Mouse (Mus musculus) A20 (cell line): ENCODE results near the gene Atxn1l.

Experiments used
- DNase-seq: peaks from one replicate; pipeline ENCODE4 v3.0.0-alpha.2; 2011; ENCODE audit warnings: low read depth, low spot score

Atxn1l gene

DNA sequence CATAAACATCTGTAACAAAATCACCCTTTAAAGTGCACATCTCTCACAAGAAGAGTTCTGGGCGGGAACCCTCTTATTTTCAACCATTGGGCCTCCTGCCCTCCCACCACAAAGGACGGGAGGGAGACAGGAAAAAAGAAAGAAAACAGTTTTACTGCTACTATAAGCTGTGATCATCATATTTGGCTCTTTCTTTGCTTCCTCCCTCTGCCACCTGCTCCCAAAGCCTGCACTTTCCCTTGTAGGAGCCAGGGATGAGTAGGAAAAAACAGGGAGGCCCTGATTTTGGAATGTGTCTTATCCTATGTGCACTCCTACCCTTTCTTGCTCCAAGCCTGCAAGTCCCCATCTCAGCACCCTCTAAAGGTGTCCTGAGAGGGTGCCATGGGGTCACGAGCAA, 6.5 kb downstream of the Atxn1l start:
- no peak for DNase-seq

DNA sequence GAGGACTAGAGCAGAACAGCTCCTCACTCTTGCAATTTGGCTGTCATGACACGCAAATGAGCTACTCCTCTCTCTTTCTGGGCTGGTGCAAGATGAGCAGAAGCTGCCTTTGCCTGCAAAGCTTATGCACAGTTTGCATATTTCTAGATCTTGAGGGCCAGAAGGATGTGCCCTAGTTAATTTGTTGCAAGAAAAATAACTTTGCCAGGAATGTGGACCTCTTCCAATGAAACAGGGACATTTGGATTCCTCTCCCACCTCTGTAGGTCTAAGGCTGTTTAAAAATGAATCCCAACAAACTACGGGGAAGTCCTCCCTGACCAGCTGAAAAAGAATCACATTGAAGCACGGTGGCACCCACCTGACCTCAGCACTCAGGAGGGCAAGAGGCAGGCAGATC, 12.4 kb downstream of the Atxn1l start:
- DNase-seq, result no peak

DNA sequence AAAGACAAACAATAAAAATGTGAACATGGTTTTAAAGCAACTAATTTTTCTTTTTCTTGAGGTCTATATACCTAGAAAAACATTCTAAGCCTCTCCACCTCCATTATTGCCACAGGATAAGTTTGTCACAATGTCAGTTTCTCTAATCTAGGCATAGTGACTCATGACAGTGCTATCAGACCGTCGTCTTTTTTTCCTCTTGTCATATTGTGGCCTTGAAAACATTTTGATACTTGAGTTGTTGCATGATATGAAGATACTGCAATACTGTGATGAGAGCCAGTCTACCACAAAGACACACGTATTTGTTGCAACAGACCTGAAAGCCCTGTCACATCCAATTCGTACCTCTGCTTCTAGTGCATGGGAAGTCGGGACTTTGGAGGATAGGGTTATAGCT, 22.6 kb downstream of the Atxn1l start:
- no peak for DNase-seq

DNA sequence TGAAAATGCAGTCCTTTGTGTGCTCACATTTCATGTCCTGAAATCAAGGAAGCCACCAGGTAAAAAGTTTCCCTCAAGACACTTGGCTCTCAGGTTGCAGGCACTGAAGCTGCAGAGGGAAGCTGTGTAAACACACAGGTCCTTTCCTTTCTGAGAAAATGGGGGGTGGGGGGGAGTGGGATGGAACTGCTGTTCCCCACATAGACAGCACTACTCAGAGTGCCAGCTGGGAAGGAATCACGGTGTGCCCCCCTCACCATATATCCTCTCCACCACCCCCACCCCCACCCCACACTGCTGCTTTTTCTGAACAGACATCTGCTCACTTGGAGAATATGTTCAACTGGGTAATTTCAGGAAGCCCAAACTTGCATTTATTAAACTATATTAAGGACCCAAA, 25.0 kb downstream of the Atxn1l start:
- DNase-seq, result no peak

GRCm38 (mm10) chr8:109707921-109708320, 29.6 kb downstream of the Atxn1l start:
- no peak for DNase-seq

DNA sequence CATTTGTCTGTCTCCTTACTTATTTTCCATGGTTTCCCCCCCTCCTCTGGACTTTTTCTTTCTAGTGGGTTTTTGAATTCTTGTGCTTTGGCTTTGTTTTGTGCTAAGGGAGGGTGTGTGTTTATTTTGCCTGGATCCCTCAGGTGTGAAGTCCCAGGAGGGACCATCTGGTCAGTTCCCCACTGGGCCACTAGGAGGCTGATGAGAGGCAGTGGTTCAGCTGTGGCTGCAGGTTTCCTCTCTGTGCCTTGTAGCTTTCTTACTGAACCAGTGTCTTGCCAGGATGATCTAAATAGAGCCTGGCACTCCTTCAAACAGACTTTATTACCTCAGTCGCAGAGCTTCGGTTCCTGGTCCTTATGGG, 30.7 kb downstream of the Atxn1l start:
- peak; percentile 90 for DNase-seq

- DNase-seq, result peak; percentile 58
Measured at GRCm38 (mm10) chr8:109706076-109706873, 31.3 kb downstream of the Atxn1l start.

- peak; percentile 97 for DNase-seq
Measured at GRCm38 (mm10) chr8:109705320-109706075, 32.0 kb downstream of the Atxn1l start, which contains the start of gene Zfp821. Gene Zfp821 (plus strand): TSS chr8:109705546.

GRCm38 (mm10) chr8:109704565-109705319, 32.8 kb downstream of the Atxn1l start:
- peak; percentile 63 for DNase-seq

DNA sequence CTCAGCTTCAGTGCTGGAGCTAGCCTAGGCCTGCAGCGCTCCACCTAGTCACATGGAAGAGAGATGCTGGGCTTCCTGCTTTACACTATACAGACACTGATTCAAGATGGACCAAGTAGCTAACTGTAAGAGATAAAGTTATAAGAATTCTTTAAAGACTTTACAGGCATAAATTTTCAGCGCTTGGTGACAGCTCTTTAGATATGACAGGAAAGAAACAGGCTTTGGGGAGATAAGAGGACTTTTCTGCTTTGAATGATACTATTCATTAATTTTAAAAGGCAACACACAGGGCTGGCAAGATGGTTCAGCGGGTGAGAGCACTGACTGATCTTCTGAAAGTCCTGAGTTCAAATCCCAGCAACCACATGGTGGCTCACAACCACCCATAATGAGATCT, 39.1 kb downstream of the Atxn1l start:
- DNase-seq, result no peak

DNA sequence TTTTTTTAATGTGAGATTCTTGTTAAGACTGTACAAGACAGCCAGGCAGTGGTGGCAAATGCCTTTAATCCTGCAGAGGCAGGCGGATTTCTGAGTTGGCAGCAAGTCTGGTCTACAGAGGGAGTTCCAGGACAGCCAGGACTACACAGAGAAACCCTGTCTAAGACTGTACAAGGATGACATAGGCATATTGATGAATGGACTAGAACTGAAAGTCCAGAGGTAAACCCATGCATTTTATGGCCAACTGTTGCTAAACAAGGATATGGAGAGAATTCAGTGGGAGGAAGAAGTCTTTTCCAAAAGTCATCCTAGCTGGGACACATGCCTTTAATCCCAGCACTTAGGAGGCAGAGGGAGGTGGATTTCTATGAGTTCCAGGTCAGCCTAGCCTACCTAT, 39.8 kb downstream of the Atxn1l start:
- no peak for DNase-seq

- no peak for DNase-seq
Measured at GRCm38 (mm10) chr8:109694154-109694553, 43.4 kb downstream of the Atxn1l start.

DNA sequence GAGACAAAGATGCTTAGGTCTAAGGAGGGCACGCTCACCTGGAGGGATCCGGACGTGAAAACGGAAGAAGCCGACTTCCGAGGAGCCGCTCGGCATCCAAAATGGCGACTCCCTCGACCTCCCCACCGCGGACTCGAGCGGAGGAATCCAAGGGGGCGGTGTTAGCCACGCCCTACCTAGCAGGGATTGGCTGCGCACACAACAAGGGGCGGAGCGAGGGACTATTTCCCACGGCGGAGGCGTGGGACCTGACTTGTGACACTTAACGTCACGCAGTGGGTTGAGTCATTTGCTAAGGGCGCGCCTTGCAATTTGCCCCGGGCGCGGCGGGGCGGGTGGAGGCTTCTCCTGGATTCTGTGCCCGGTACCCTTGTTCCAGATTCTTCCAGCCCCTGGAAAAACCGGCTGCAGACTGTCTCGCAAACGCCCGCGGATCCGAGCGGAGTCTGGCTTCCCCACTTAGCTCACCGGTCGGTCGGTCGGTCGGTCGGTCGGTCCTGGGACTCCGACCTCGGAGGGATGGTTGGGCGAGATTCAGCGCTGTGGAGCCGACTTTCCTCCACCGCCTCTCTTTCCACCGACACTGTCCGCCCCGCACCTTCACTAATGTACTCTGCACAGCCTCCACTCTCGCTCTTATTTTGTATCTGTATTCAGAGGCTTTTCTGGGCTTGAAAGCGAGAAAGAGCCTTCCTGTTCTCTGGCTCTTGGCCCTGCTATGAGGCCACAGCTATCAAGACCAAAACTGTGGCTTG, 44.2 kb downstream of the Atxn1l start, which contains the start of gene Ist1:
TSS of gene Ist1 (minus strand) at position 115 of the 755 bp plus-strand sequence.
- DNase-seq, result peak; percentile 100

GRCm38 (mm10) chr8:109692443-109693145, 44.9 kb downstream of the Atxn1l start:
- no peak for DNase-seq

DNA sequence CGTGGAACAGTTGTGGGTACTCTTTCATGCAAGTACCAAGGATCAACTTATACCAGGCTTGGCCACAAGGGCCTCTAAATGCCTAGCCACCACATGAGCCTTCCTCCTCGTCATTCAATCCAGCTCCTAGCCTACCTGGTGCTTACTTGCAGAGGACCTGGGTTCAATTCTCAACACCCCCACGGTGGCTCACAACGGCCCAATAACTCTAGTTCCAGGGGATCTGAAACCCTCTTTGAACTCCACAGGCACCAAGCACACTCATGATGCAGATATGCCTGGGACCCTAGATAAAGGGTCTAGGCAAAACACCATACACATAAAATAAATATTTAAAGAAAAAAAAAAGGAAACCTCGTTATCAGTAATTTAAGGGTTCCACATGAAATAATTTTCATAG, 45.8 kb downstream of the Atxn1l start:
- peak; percentile 71 for DNase-seq

DNA sequence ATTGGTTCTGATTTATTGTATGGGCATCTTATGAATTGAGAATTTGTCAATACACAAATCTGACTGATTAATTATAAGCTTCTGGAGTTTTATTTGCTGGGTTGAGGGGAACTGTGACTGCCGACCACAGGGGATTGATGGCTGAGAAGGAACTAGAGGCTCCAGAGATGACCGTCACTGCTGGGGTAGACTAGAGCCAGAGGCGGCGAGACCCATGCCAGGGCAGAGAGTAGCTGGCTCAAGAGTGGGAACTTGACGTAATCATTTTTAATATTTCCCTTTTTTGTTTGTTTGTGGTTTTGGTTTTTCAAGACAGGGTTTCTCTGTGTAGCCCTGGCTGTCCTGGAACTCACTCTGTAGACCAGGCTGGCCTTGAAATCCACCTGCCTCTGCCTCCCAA, 50.3 kb downstream of the Atxn1l start:
- no peak for DNase-seq

DNA sequence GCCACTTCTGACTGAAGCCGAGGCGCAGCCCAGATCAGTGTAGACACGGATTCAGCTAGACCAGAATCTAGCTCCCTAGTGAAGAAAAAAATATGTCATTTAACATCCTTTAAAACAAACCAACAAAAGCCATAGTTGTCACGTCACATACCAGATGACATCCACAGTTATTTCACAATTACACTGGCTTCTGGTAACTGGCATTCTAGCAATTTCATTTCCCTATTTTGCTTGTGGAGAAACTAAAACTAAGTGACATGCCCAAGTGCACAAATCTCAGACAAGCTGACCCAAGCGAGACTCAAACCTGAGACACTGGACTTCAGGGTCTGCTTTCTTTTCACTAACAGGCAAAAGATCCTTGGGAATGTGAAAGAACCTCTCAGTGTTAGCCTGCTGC, 55.4 kb downstream of the Atxn1l start:
- peak; percentile 52 for DNase-seq

GRCm38 (mm10) chr8:109681535-109681934, 56.0 kb downstream of the Atxn1l start:
- no peak for DNase-seq
